Mouse (Mus musculus): ENCODE results near the gene Gid4.

The Gid4 gene

GRCm38 (mm10) chr11:60416963-60417716 is at the start of gene Gid4:
Gene Gid4 (plus strand): TSS chr11:60417145.
- peak; percentile 85 for DNase-seq (ENCODE audit: extremely low read depth, low read depth, low spot score)

- no peak for DNase-seq (ENCODE audit: extremely low read depth, low read depth, low spot score)
These were observed 49.7 kb upstream of the Gid4 start for GRCm38 (mm10) chr11:60367256-60367655.

- DNase-seq (ENCODE audit: extremely low read depth, low read depth, low spot score): no peak
These were observed 48.0 kb upstream of the Gid4 start for GRCm38 (mm10) chr11:60368909-60369308.

- DNase-seq (ENCODE audit: extremely low read depth, low read depth, low spot score): no peak
These were observed 47.5 kb upstream of the Gid4 start for GRCm38 (mm10) chr11:60369448-60369847.

DNA sequence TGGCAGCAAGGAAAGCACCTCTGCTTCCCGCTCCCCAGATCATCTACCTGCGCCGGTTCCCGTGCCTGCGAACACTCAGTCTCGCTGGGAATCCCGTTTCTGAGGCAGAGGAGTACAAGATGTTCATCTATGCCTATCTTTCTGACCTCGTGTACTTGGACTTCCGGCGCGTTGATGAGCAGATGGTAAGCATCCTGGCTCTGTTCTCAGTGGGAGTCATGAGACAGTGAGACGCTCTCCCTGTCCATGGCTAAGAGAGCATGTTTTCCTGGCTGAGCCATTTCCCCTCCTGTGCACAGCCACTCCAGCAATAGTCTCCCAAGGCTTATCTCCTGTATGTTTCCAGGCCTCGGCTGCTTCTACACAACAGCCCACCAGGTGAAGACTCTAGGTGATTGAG is 46.5 kb upstream of the Gid4 start:
- DNase-seq (ENCODE audit: extremely low read depth, low read depth, low spot score): no peak

DNA sequence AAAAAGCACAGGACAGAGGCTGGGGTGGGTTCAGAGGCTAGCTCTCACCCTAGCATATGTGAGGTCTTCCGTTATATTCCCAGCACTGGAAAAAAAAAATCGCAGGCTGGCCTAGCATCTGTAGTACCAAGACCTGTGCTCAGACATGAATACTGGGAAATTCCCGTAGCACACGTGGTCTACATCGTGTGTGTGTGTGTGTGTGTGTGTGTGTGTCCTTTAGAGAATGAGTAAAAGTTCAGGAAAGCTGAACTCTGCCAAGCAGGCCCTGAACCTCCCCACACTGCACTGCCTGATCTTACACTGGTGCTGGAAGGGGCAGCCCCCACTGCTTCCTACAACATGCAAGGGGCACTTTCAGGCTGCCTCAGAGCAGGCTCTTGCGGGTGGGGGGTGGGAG is 42.5 kb upstream of the Gid4 start:
- DNase-seq (ENCODE audit: extremely low read depth, low read depth, low spot score): no peak

DNA sequence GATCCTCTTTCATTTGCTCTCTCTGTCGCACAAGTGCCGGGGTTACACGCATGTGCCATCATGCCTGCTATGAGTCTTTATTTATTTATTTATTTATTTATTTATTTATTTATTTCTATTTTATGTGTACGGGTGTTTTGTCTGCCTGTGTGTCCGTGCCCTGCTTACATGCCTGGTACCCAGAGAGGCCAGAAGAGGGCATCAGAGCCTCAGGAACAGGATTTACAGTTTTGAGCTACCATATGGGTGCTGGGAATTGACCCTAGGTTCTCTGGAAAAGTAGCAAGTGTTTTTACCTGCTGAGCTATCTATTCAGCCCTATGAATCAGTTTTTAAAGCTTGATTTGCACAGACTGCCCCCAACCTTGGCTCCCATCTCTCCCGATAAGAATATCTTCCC is 33.4 kb upstream of the Gid4 start:
- DNase-seq (ENCODE audit: extremely low read depth, low read depth, low spot score): no peak

GRCm38 (mm10) chr11:60384762-60385421 is 32.1 kb upstream of the Gid4 start:
- no peak for DNase-seq (ENCODE audit: extremely low read depth, low read depth, low spot score)

DNA sequence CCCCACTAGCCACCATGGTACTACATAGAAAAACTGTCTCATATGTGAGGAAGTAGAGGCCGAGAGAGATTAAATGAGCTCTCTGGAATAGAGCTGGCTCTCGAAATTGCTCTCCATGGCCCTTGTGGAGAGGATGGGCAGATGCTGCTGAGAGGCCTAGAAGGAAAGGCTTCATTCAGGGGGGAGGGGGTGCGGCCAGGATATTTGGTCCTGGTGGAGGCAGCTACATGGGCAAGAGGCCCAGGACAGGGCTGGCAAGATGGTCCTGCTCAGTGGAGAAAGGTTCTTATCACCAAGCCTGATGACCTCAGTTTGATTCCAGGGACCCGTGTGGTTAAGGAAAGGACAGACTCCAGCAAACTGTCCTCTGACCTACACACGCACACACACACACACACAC is 31.0 kb upstream of the Gid4 start:
- DNase-seq (ENCODE audit: extremely low read depth, low read depth, low spot score): no peak

- no peak for DNase-seq (ENCODE audit: extremely low read depth, low read depth, low spot score)
These were observed 29.0 kb upstream of the Gid4 start for GRCm38 (mm10) chr11:60387944-60388343.

- peak; percentile 65 for DNase-seq (ENCODE audit: extremely low read depth, low read depth, low spot score)
These were observed 25.6 kb upstream of the Gid4 start for GRCm38 (mm10) chr11:60391346-60391745.

DNA sequence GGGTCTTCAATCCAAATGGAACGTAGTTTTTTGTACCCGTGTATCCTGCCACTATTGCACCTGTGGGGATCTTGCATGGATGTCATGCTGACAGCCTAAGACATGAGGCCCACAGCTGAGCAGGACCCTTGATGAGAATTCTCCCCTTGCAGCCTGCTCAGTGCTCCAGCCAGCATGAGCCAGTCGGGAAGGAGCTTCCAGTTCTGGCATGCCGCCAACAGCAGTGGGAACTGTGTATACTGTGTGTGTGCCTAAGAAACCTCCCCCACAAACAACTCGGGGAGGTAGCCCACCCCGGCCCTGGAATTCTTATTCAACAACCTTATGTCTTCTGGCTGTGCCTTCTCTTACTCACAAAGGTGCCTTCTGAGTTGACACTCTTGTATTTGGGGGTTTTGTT is 20.4 kb upstream of the Gid4 start:
- no peak for DNase-seq (ENCODE audit: extremely low read depth, low read depth, low spot score)

DNA sequence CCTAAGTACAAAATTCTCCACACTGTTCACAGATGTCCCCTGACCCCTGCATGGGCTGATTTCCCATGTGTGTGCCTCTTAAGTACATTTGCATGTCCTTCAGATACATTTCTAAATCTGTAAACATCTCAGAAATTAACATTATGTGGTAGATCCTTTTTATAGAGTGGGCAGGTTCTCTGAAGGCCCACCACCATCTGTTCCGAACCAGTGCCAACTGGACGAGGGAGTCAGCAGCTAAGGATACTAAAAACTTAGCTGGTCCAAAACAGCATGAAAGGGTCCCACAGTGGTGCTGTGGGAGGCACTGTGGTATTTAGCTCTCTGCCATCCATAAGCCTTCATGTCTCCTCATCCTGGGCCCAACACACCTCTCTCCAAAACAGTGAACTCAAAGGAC is 19.8 kb upstream of the Gid4 start:
- no peak for DNase-seq (ENCODE audit: extremely low read depth, low read depth, low spot score)

- DNase-seq (ENCODE audit: extremely low read depth, low read depth, low spot score): no peak
These were observed 10.3 kb upstream of the Gid4 start for GRCm38 (mm10) chr11:60406606-60407005.

- DNase-seq (ENCODE audit: extremely low read depth, low read depth, low spot score): no peak
These were observed 4.8 kb upstream of the Gid4 start for GRCm38 (mm10) chr11:60412173-60412572.

DNA sequence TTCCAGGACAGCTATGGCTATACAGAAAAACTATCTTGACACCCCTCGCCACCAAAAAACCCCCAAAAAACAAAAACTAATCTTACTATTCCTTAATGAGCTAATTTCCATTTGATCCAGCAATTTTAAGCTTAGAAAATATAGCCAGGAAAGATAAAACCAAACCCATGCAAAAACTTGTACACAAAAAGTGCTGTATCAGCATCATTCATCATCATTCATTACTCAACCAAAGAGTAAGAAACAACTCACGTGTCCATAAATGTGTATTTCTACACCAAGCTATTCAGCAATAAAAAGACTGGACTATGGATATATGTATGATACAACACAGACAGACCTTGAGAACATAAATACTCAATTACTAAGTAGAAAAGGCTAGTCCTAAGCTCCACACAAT is 4.0 kb upstream of the Gid4 start:
- DNase-seq (ENCODE audit: extremely low read depth, low read depth, low spot score): no peak

DNA sequence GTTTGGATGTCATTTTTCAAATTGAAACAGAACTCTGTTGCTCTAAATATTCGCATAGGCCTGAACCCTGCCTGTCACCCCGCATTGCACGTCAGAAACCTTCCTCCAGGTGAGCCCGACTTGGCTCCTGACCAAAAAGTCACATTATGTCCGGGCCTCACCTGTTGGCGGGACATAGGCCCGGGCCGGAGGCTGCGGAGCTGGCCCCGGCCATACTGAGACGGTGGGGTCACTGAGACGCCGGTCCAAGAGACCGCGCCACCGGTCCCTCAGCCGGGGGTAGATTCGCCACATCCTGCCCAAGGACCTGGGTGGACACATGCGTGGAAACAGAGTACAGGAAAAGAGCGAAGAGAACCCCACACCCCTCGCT is 369 bp upstream of the Gid4 start:
- no peak for DNase-seq (ENCODE audit: extremely low read depth, low read depth, low spot score)

DNA sequence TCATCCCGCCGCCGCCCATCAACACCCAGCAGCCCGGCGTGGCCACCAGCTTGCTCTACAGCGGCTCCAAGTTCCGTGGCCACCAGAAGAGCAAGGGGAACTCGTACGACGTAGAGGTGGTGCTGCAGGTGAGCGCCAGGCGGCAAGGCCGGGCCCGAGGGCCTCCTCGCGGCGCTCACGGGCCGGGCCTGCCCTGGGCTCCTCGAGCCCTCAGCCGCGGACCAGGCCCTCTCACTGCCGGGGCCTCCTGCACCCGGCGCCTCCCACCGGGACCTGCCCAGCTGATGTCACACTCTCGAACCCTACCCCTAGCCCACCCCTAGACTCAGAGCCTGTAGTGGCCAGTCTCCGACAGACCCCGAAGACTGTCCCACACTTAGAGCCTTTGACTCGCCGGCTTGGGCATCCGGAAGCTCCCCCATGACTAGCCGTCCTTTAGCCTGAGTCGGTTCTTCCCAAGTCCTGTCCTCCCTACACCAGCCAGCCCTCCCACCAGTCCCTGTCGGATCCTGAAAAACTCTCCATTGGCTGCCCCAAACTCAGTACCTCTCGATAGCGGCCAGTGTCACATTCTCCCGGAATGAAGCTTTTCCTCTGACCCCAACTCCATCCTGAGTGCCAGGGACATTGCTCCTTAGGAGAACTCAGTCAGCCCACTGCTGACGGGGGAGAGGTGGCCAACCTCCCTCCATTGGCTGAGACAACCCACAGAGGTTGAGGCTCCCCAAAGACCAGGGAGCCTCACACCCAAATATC is 950 bp downstream of the Gid4 start, which contains the start of gene Atpaf2:
Gene Atpaf2 (minus strand): TSS at position 741 of the 756 bp plus-strand sequence.
- DNase-seq (ENCODE audit: extremely low read depth, low read depth, low spot score): no peak

DNA sequence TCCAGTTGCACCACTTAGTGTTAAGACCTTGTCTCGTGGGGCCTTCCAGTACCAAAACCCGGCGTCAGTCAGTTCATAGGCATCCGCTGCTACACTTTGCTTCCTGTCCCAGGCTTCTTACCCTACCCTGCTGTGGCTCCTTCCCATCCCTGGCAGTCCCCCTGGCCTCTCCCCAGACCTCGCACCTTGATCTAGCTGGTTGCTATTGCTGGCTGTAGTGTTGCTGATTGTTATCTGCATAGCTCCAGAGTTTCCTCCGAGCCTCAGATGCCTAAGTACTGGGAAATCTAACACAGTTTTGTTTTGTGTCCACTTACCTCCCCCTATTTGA is 1.5 kb downstream of the Gid4 start:
- DNase-seq (ENCODE audit: extremely low read depth, low read depth, low spot score): no peak

GRCm38 (mm10) chr11:60422046-60422668 is 5.2 kb downstream of the Gid4 start:
- DNase-seq (ENCODE audit: extremely low read depth, low read depth, low spot score): no peak

GRCm38 (mm10) chr11:60423006-60423405 is 6.1 kb downstream of the Gid4 start:
- no peak for DNase-seq (ENCODE audit: extremely low read depth, low read depth, low spot score)

DNA sequence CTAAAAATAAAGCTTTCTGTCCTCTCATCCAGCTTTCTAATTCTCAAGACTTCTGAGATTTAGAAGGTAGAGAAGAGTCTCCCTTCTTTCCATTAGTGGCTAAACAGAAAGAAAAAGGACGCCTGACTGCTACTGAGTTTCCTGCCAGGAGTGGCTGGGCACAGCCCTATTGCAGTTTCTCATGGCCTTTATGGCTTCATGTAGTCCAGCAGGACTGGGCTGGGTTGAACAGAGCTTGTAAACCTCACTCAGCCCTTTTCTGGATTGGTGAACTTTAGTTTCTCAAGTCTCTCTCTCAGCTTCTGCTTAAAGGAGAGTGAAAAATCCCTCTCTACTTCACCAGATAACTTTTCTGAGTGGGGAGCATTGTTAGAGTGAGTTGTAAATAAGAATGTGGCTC is 9.5 kb downstream of the Gid4 start:
- DNase-seq (ENCODE audit: extremely low read depth, low read depth, low spot score): no peak
